Mouse (Mus musculus) forebrain, embryonic 11.5 days (tissue): Measurements from ENCODE around the gene Stag1. TPM values are rescaled to one million over a fixed set of nuclear protein-coding genes. Genes with fewer than 3 reads are reported as not detected.
A peak's percentile ranks its signal among the peaks of the same experiment; 100 is the strongest.

ENCODE experiments used
- ATAC-seq: fragments of 200-750 bp; cut with Nextera tagmentation; replicated peaks from 2 replicates; pipeline ENCODE4 v1.8.0; 2017; ENCODE audit warnings: moderate TSS enrichment; ENCODE audit not compliant: low FRiP score
- DNase-seq: peaks from one replicate; pipeline ENCODE4 v3.0.0-alpha.2; 2017; ENCODE audit warnings: low spot score
- H3K27ac ChIP-seq: fragments of 300-500 bp; sonication (generic); 2 replicates; pipeline ENCODE4 v1.5.1; 2014; ENCODE audit warnings: low read depth, low read length
- H3K27me3 ChIP-seq: fragments of 300-500 bp; sonication (generic); 2 replicates; pipeline ENCODE4 v1.6.1; 2014; ENCODE audit warnings: mild to moderate bottlenecking, low read length, mixed read lengths; ENCODE audit not compliant: control insufficient read depth, insufficient read depth
- H3K36me3 ChIP-seq: fragments of 300-500 bp; sonication (generic); 2 replicates; pipeline ENCODE4 v1.6.1; 2014; ENCODE audit warnings: mild to moderate bottlenecking, low read length, moderate library complexity, mixed read lengths; ENCODE audit not compliant: control insufficient read depth, insufficient read depth
- H3K4me1 ChIP-seq: fragments of 300-500 bp; sonication (generic); replicated peaks from 2 replicates; pipeline ENCODE4 v1.6.1; 2014; ENCODE audit warnings: low read length, mixed read lengths; ENCODE audit not compliant: control insufficient read depth, insufficient read depth
- H3K4me2 ChIP-seq: fragments of 300-500 bp; sonication (generic); 2 replicates; pipeline ENCODE4 v1.6.1; 2014; ENCODE audit warnings: low read depth, mild to moderate bottlenecking, low read length, moderate library complexity, mixed read lengths; ENCODE audit not compliant: severe bottlenecking
- H3K4me3 ChIP-seq: fragments of 300-500 bp; sonication (generic); 2 replicates; pipeline ENCODE4 v1.5.1; 2014; ENCODE audit warnings: low read depth, low read length
- H3K9ac ChIP-seq: fragments of 300-500 bp; sonication (generic); 2 replicates; pipeline ENCODE4 v1.6.1; 2014; ENCODE audit warnings: low read length
- H3K9me3 ChIP-seq: fragments of 300-500 bp; sonication (generic); 2 replicates; pipeline ENCODE4 v1.6.1; 2016; ENCODE audit warnings: low read length, mixed read lengths; ENCODE audit not compliant: control insufficient read depth
- WGBS: fragments of 180-500 bp; shearing (Covaris S2); extraction: QIAGEN DNeasy Blood & Tissue Kit; methylation state at CpG from one replicate; pipeline ENCODE4 v1.1.7; 2014; 5-methylcytosine and 5-hydroxymethylcytosine counted together
- polyA plus RNA-seq: library from polyadenylated mRNA; unstranded; fragments of >200 nt; fragmentation: Nextera tagmentation; extraction: Ambion mirVana; gene quantifications from 2 replicates; pipeline ENCODE4 v1.2.1, GENCODE M21; 2014

Gene Stag1
- polyA plus RNA-seq, 1 experiment from 2014 or later, result 63.0 TPM

- no peaks in the 10 kb centered on the region for H3K27me3 ChIP-seq
- H3K36me3 ChIP-seq, result no peaks in the 10 kb centered on the region
- no peaks in the 10 kb centered on the region for H3K4me1 ChIP-seq
- ATAC-seq (no peak), DNase-seq (no peak)
- H3K4me2 ChIP-seq, result no peak overlapping the region
- H3K9ac ChIP-seq, result no peak overlapping the region
- 89% methylated on average over 2 of the region's 2 CpGs for WGBS
- no peak overlapping the region for H3K4me3 ChIP-seq
- no peaks in the 10 kb centered on the region for H3K9me3 ChIP-seq
- H3K27ac ChIP-seq, result no peak overlapping the region
Measured at GRCm38 (mm10) chr9:100626258-100626657, 28.7 kb downstream of the Stag1 start.

GRCm38 (mm10) chr9:100640754-100641153, 43.2 kb downstream of the Stag1 start:
- DNase-seq (no peak), ATAC-seq (no peak)
- Histone ChIP-seq H3K36me3 (no peaks in the 10 kb centered on the region), H3K9ac (no peak overlapping the region), H3K4me3 (no peak overlapping the region), H3K27me3 (no peaks in the 10 kb centered on the region), H3K4me2 (no peak overlapping the region), H3K27ac (no peak overlapping the region), H3K9me3 (no peaks in the 10 kb centered on the region), H3K4me1 (peaks cover 15% of the 10 kb centered on the region; the same call in 1 of the 2 replicates)
- WGBS, result 39% methylated on average over 2 of the region's 2 CpGs

GRCm38 (mm10) chr9:100641391-100642085, 43.9 kb downstream of the Stag1 start:
- H3K9ac ChIP-seq, result peak overlapping the region; percentile 87
- peak overlapping the region; percentile 60 for H3K4me2 ChIP-seq
- H3K27ac ChIP-seq, result peak overlapping the region; percentile 99
- DNase-seq, result no peak
- no peaks in the 10 kb centered on the region for H3K27me3 ChIP-seq
- H3K4me1 ChIP-seq, result peaks cover 15% of the 10 kb centered on the region; the same call in 1 of the 2 replicates
- ATAC-seq, result no peak
- H3K4me3 ChIP-seq, result no peak overlapping the region
- WGBS, result 18% methylated on average over 6 of the region's 6 CpGs
- H3K36me3 ChIP-seq, result no peaks in the 10 kb centered on the region
- H3K9me3 ChIP-seq, result no peaks in the 10 kb centered on the region

GRCm38 (mm10) chr9:100642186-100642839, 44.7 kb downstream of the Stag1 start:
- Histone ChIP-seq H3K4me2 (peak overlapping the region; percentile 60), H3K27me3 (no peaks in the 10 kb centered on the region), H3K36me3 (no peaks in the 10 kb centered on the region), H3K4me1 (peaks cover 15% of the 10 kb centered on the region; the same call in 1 of the 2 replicates), H3K9ac (peak overlapping the region; percentile 87), H3K4me3 (peak overlapping the region; percentile 79), H3K9me3 (no peaks in the 10 kb centered on the region), H3K27ac (peak overlapping the region; percentile 99)
- 1% methylated on average over 16 of the region's 16 CpGs for WGBS
- no peak for DNase-seq
- no peak for ATAC-seq

- Histone ChIP-seq H3K9me3 (no peaks in the 10 kb centered on the region), H3K27ac (peak overlapping the region; percentile 99), H3K4me3 (peak overlapping the region; percentile 79), H3K9ac (peak overlapping the region; percentile 87), H3K4me2 (peak overlapping the region; percentile 60), H3K27me3 (no peaks in the 10 kb centered on the region), H3K36me3 (no peaks in the 10 kb centered on the region), H3K4me1 (peaks cover 15% of the 10 kb centered on the region; the same call in 1 of the 2 replicates)
- peak; percentile 98 for ATAC-seq
- WGBS, result under 1% methylated on average over 94 of the region's 97 CpGs
- DNase-seq, result peak; percentile 100
Measured at GRCm38 (mm10) chr9:100642840-100643697, 45.5 kb downstream of the Stag1 start.

- Histone ChIP-seq H3K27ac (peak overlapping the region; percentile 96), H3K36me3 (no peaks in the 10 kb centered on the region), H3K9me3 (no peaks in the 10 kb centered on the region), H3K4me1 (peaks cover 15% of the 10 kb centered on the region; the same call in 1 of the 2 replicates), H3K4me3 (peak overlapping the region; percentile 79), H3K27me3 (no peaks in the 10 kb centered on the region), H3K9ac (peak overlapping the region; percentile 87), H3K4me2 (peak overlapping the region; percentile 68)
- DNase-seq (peak; percentile 87), ATAC-seq (peak; percentile 31)
- under 1% methylated on average over 41 of the region's 64 CpGs for WGBS
Measured at GRCm38 (mm10) chr9:100644071-100644771, 46.6 kb downstream of the Stag1 start.

GRCm38 (mm10) chr9:100645026-100645940, 47.7 kb downstream of the Stag1 start:
- WGBS, result 38% methylated on average over 8 of the region's 8 CpGs
- H3K9ac ChIP-seq, result 0 out of 2 replicates have a peak overlapping the region, but pooled peaks have one; percentile 21

More at GRCm38 (mm10) chr9:100645026-100645940, 47.7 kb downstream of the Stag1 start:
- ATAC-seq, result no peak
- Histone ChIP-seq H3K27me3 (no peaks in the 10 kb centered on the region), H3K36me3 (no peaks in the 10 kb centered on the region), H3K27ac (no peak overlapping the region), H3K4me3 (peak overlapping the region; percentile 79), H3K9me3 (no peaks in the 10 kb centered on the region), H3K4me2 (peak overlapping the region; percentile 68; the same call in 1 of the 2 replicates), H3K4me1 (peaks cover 14% of the 10 kb centered on the region; the same call in 1 of the 2 replicates)
- DNase-seq, result no peak
